29 mouse cellular contexts compared by ENCODE assay signal in genomic region chr11:84660877-84661276, GRCm38 (mm10).
DNase-seq lines count a peak whose midpoint lies in the region; ATAC-seq lines count a peak whose summit lies in the region.
"Had no signal": no experiment of that assay in that cellular context is flagged by ENCODE, and none has a peak within 500 bp of the region (broad histone marks: within the 10 kb centered on the region; RNA-seq: fewer than 3 reads in every experiment).

No protein-coding gene starts in this region.

- H3K9ac ChIP-seq in hindbrain, embryonic 11.5 days (ENCODE audit: low read depth, low read length) = no peak overlapping the region
- H3K9ac ChIP-seq in neural tube, embryonic 11.5 days (ENCODE audit: low read length) = no peak overlapping the region
- H3K9ac ChIP-seq: forebrain, embryonic 15.5 days; heart, embryonic 13.5 days; limb, embryonic 15.5 days; liver, embryonic 13.5 days; neural tube, embryonic 12.5 days had no signal

- 10% methylated on average over 8 of the region's 8 CpGs for WGBS in hindbrain, embryonic 10.5 days
- 15% methylated on average over 8 of the region's 8 CpGs for WGBS in hindbrain, embryonic 11.5 days
- 22% methylated on average over 8 of the region's 8 CpGs for WGBS in neural tube, embryonic 11.5 days

- peak overlapping the region; percentile 47 for H3K27ac ChIP-seq in hindbrain, embryonic 10.5 days
- no peak overlapping the region for H3K27ac ChIP-seq in hindbrain, embryonic 11.5 days (ENCODE audit: low read depth, low read length)
- 0 out of 2 replicates have a peak overlapping the region, but pooled peaks have one; percentile 23 for H3K27ac ChIP-seq in neural tube, embryonic 11.5 days (ENCODE audit: low read depth, low read length)
- H3K27ac ChIP-seq: forebrain, embryonic 10.5 days; forebrain, embryonic 15.5 days; heart, embryonic 13.5 days; left cerebral cortex, adult 2 months; limb, embryonic 15.5 days; liver, embryonic 13.5 days; macrophage; neural tube, embryonic 12.5 days had no signal

- H3K4me3 ChIP-seq in hindbrain, embryonic 10.5 days = no peak overlapping the region
- H3K4me3 ChIP-seq in hindbrain, embryonic 11.5 days (ENCODE audit: low read depth, low read length) = no peak overlapping the region
- H3K4me3 ChIP-seq in neural tube, embryonic 11.5 days (ENCODE audit: low read depth, low read length) = no peak overlapping the region
- H3K4me3 ChIP-seq: forebrain, embryonic 10.5 days; forebrain, embryonic 15.5 days; heart, embryonic 13.5 days; left cerebral cortex, adult 2 months; limb, embryonic 15.5 days; liver, embryonic 13.5 days; neural tube, embryonic 12.5 days had no signal

- DNase-seq in hindbrain, embryonic 10.5 days (ENCODE audit: low spot score) = peak; percentile 42
- no peak for DNase-seq in hindbrain, embryonic 11.5 days (ENCODE audit: low spot score)
- peak; percentile 54 to 63 for DNase-seq in kidney, postnatal 4 days
- no peak for DNase-seq in kidney, postnatal 25 days
- no peak for DNase-seq in neural tube, embryonic 11.5 days (ENCODE audit: low spot score)
- no peak for DNase-seq in neural tube, embryonic 10.5 days (ENCODE audit: extremely low spot score, low spot score)
- peak; percentile 53 for DNase-seq in mesoderm, embryonic 11.5 days (ENCODE audit: low read depth, low spot score)
- DNase-seq in right cerebral cortex, postnatal 14 days = no peak
- DNase-seq: adrenal gland, postnatal 10 days; cerebellum, adult 8-10 months; cerebellum, postnatal 25 days; gastrocnemius, postnatal 10 days; heart, postnatal 10 days; kidney, adult 8-10 months; liver, embryonic 13.5 days; lung, adult 2 months; lung, postnatal 10 days; right cerebral cortex, adult 18-20 months; thymus, adult 2 months; thymus, postnatal 36 days had no signal

- ATAC-seq in hindbrain, embryonic 11.5 days (ENCODE audit: low FRiP score) = no peak
- no peak for ATAC-seq in neural tube, embryonic 11.5 days (ENCODE audit: insufficient read depth, low FRiP score, low TSS enrichment)
- ATAC-seq: forebrain, embryonic 15.5 days; hindbrain, embryonic 16.5 days had no signal

- H3K4me2 ChIP-seq in hindbrain, embryonic 11.5 days (replicated peaks; ENCODE audit: low read depth, low read length) = no peak overlapping the region
- no peak overlapping the region for H3K4me2 ChIP-seq in neural tube, embryonic 11.5 days (ENCODE audit: low read depth)
- H3K4me2 ChIP-seq: forebrain, embryonic 15.5 days; heart, embryonic 13.5 days; limb, embryonic 15.5 days; liver, embryonic 13.5 days; neural tube, embryonic 12.5 days had no signal

- H3K27me3 ChIP-seq in hindbrain, embryonic 10.5 days (ENCODE audit: insufficient read depth, poor library complexity, severe bottlenecking) = peaks cover 32% of the 10 kb centered on the region
- H3K27me3 ChIP-seq in hindbrain, embryonic 11.5 days (ENCODE audit: control insufficient read depth, insufficient read depth, low read length) = no peaks in the 10 kb centered on the region
- H3K27me3 ChIP-seq in neural tube, embryonic 11.5 days (ENCODE audit: control insufficient read depth, insufficient read depth, low read length) = no peaks in the 10 kb centered on the region
- H3K27me3 ChIP-seq: limb, embryonic 15.5 days; neural tube, embryonic 12.5 days had no signal

- no peaks in the 10 kb centered on the region for H3K36me3 ChIP-seq in hindbrain, embryonic 10.5 days
- H3K36me3 ChIP-seq in hindbrain, embryonic 11.5 days (ENCODE audit: control insufficient read depth, insufficient read depth, low read length) = no peaks in the 10 kb centered on the region
- no peaks in the 10 kb centered on the region for H3K36me3 ChIP-seq in neural tube, embryonic 11.5 days (ENCODE audit: control insufficient read depth, insufficient read depth, low read length)
- H3K36me3 ChIP-seq: forebrain, embryonic 10.5 days; forebrain, embryonic 15.5 days; G1E; heart, embryonic 13.5 days; limb, embryonic 15.5 days; liver, embryonic 13.5 days; neural tube, embryonic 12.5 days had no signal

- peaks cover 46% of the 10 kb centered on the region for H3K4me1 ChIP-seq in hindbrain, embryonic 10.5 days (replicated peaks)
- 0 out of 2 replicates have a peak, but pooled peaks cover 3% of the 10 kb centered on the region for H3K4me1 ChIP-seq in hindbrain, embryonic 11.5 days (replicated peaks; ENCODE audit: control insufficient read depth, insufficient read depth, low read length)
- 0 out of 2 replicates have a peak, but pooled peaks cover 3% of the 10 kb centered on the region for H3K4me1 ChIP-seq in neural tube, embryonic 11.5 days (ENCODE audit: control insufficient read depth, insufficient read depth, low read length)
- H3K4me1 ChIP-seq: forebrain, embryonic 15.5 days; heart, embryonic 13.5 days; limb, embryonic 15.5 days had no signal

- H3K9me3 ChIP-seq in hindbrain, embryonic 10.5 days = no peaks in the 10 kb centered on the region
- no peaks in the 10 kb centered on the region for H3K9me3 ChIP-seq in hindbrain, embryonic 11.5 days (ENCODE audit: control insufficient read depth, low read length)
- no peaks in the 10 kb centered on the region for H3K9me3 ChIP-seq in neural tube, embryonic 11.5 days (ENCODE audit: control insufficient read depth, low read length)
- H3K9me3 ChIP-seq: forebrain, embryonic 10.5 days; forebrain, embryonic 15.5 days; G1E; heart, embryonic 13.5 days; limb, embryonic 15.5 days; liver, embryonic 13.5 days; neural tube, embryonic 12.5 days had no signal

Comparison
In these comparisons a context has a peak if more than half of its experiments do, and no peak if none do; other contexts are left out.
1. DNase-seq: peak in hindbrain, embryonic 10.5 days (single experiment), kidney, postnatal 4 days (2 of 2) and mesoderm, embryonic 11.5 days (single experiment); none in hindbrain, embryonic 11.5 days (single experiment), kidney, postnatal 25 days (0 of 2), neural tube, embryonic 11.5 days (single experiment), neural tube, embryonic 10.5 days (single experiment) and right cerebral cortex, postnatal 14 days (single experiment).